ENCODE assay signal across 12 mouse cellular contexts in genomic region chr5:64750976-64751656, GRCm38 (mm10). TPM values are rescaled to one million over a fixed set of nuclear protein-coding genes. Genes with fewer than 3 reads are reported as not detected.
DNase-seq lines count a peak whose midpoint lies in the region; ATAC-seq lines count a peak whose summit lies in the region.
"Had no signal": no experiment of that assay in that cellular context is flagged by ENCODE, and none has a peak within 500 bp of the region (broad histone marks: within the 10 kb centered on the region; RNA-seq: fewer than 3 reads in every experiment).

No protein-coding gene starts in this region.

- 30% methylated on average over 7 of the region's 7 CpGs for WGBS in intestine, embryonic 16.5 days

- no peak overlapping the region for H3K4me3 ChIP-seq in intestine, embryonic 16.5 days (ENCODE audit: low read length)

- H3K36me3 ChIP-seq in intestine, embryonic 16.5 days (ENCODE audit: control insufficient read depth, insufficient read depth, low read length), result no peaks in the 10 kb centered on the region

- H3K27me3 ChIP-seq in intestine, embryonic 16.5 days (replicated peaks; ENCODE audit: control insufficient read depth, insufficient read depth, low read length), result no peaks in the 10 kb centered on the region

- H3K9ac ChIP-seq in intestine, embryonic 16.5 days (ENCODE audit: low read depth, low read length), result no peak overlapping the region

- H3K4me1 ChIP-seq in intestine, embryonic 16.5 days (ENCODE audit: control insufficient read depth, insufficient read depth, low read length), result peaks cover 11% of the 10 kb centered on the region

- H3K4me2 ChIP-seq in intestine, embryonic 16.5 days (ENCODE audit: low read depth, low read length), result no peak overlapping the region

- peak; percentile 12 for DNase-seq in kidney, postnatal 10 days
- no peak for DNase-seq in kidney, adult 18-20 months
- DNase-seq in Muller cell, postnatal 12 days (ENCODE audit: inconsistent ontology term), result peak; percentile 22
- no peak for DNase-seq in layer of hippocampus, postnatal 36 days
- no peak for DNase-seq in frontal cortex, postnatal 10 days (ENCODE audit: low spot score in 2 of 2)
- DNase-seq in cerebellum, adult 9-11 months, result no peak
- DNase-seq: adrenal gland, adult 2 months; right cerebral cortex, postnatal 14 days; thymus, postnatal 25 days had no signal

- no peaks in the 10 kb centered on the region for H3K9me3 ChIP-seq in intestine, embryonic 16.5 days (ENCODE audit: control insufficient read depth, low read length)

- peak overlapping the region; percentile 27 for H3K27ac ChIP-seq in intestine, embryonic 16.5 days (ENCODE audit: low read length)
- H3K27ac ChIP-seq: macrophage had no signal

- peak; percentile 68 for ATAC-seq in intestine, embryonic 16.5 days
- ATAC-seq in megakaryocyte, adult 5-6 weeks (ENCODE audit: poor library complexity, severe bottlenecking), result 0 out of 2 replicates have a peak, but pooled peaks have one; percentile 13

RNA-seq across cellular contexts. Expression of gene Klf3, which starts 52.1 kb away (rescaled TPM):
- polyA plus RNA-seq in intestine, embryonic 16.5 days (2015; fragmentation: Nextera tagmentation; extraction: Ambion mirVana), result 68.1 and 71.9 TPM in 2 replicates
- 114 and 119 TPM in 2 replicates for total RNA-seq in megakaryocyte, adult 5-6 weeks (2015)
- total RNA-seq in megakaryocyte, adult 5-6 weeks (2017), result 43.4 and 55.4 TPM in 2 replicates
- 10 to 100 TPM; 49.7 to 52.7 TPM for total RNA-seq in layer of hippocampus, postnatal 36 days (2021)

Comparison
In these comparisons a context has a peak if more than half of its experiments do, and no peak if none do; other contexts are left out.
1. DNase-seq: peak in kidney, postnatal 10 days (single experiment) and Muller cell, postnatal 12 days (single experiment); none in kidney, adult 18-20 months (single experiment), layer of hippocampus, postnatal 36 days (0 of 2), frontal cortex, postnatal 10 days (0 of 2) and cerebellum, adult 9-11 months (single experiment).